Mouse (Mus musculus) neural tube, embryonic 15.5 days (tissue): Measurements from ENCODE around the gene Selp. TPM values are rescaled to one million over a fixed set of nuclear protein-coding genes. Genes with fewer than 3 reads are reported as not detected.

Source experiments
- ATAC-seq: fragments of 200-750 bp; cut with Nextera tagmentation; 2 replicates; pipeline ENCODE4 v1.8.0; 2017; ENCODE audit warnings: mild to moderate bottlenecking, moderate TSS enrichment, moderate library complexity; ENCODE audit not compliant: low FRiP score
- H3K27ac ChIP-seq: fragments of 300-500 bp; sonication (generic); replicated peaks from 2 replicates; pipeline ENCODE4 v1.5.1; 2015; ENCODE audit warnings: mild to moderate bottlenecking, inconsistent platforms
- H3K27me3 ChIP-seq: fragments of 300-500 bp; sonication (generic); replicated peaks from 2 replicates; pipeline ENCODE4 v1.6.1; 2015; ENCODE audit warnings: inconsistent platforms
- H3K36me3 ChIP-seq: fragments of 300-500 bp; sonication (generic); 2 replicates; pipeline ENCODE4 v1.6.1; 2015; ENCODE audit warnings: inconsistent platforms
- H3K4me1 ChIP-seq: fragments of 300-500 bp; sonication (generic); 2 replicates; pipeline ENCODE4 v1.6.1; 2015; ENCODE audit warnings: inconsistent platforms
- H3K4me2 ChIP-seq: fragments of 300-500 bp; sonication (generic); 2 replicates; pipeline ENCODE4 v1.6.1; 2015; ENCODE audit warnings: inconsistent platforms, mild to moderate bottlenecking, moderate library complexity
- H3K4me3 ChIP-seq: fragments of 300-500 bp; sonication (generic); replicated peaks from 2 replicates; pipeline ENCODE4 v1.5.1; 2015; ENCODE audit warnings: mild to moderate bottlenecking, inconsistent platforms
- H3K9ac ChIP-seq: fragments of 300-500 bp; sonication (generic); replicated peaks from 2 replicates; pipeline ENCODE4 v1.6.1; 2015; ENCODE audit warnings: mild to moderate bottlenecking, inconsistent platforms
- H3K9me3 ChIP-seq: fragments of 300-500 bp; sonication (generic); replicated peaks from 2 replicates; pipeline ENCODE4 v1.6.1; 2016; ENCODE audit warnings: inconsistent platforms
- WGBS: fragments of 180-500 bp; shearing (Covaris S2); methylation state at CpG from one replicate; pipeline ENCODE4 v1.1.7; 2015; ENCODE audit warnings: mixed read lengths; 5-methylcytosine and 5-hydroxymethylcytosine counted together
- polyA plus RNA-seq: library from polyadenylated mRNA; unstranded; fragments of >200 nt; fragmentation: Nextera tagmentation; extraction: Ambion mirVana; gene quantifications from 2 replicates; pipeline ENCODE4 v1.2.1, GENCODE M21; 2015

The Selp gene
- polyA plus RNA-seq, 1 experiment from 2014 or later: not detected

DNA sequence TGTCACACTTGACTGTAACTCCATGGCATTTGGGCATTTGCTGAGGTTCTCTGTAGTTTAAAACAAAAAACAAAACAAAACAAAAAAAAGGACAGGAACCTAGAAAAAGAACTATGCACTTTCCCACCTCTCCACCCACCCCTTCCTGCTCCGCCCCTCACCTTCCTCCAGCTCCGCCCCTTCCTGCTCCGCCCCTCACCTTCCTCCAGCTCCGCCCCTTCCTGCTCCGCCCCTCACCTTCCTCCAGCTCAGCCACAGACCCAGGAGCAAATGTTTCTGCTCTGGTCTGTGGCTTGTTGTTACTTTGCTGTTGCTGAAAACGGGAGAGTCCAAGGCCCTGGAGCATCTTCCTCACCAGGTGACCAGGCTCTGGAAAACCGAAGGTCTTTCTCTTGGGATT is 34.0 kb downstream of the Selp start:
- 95% methylated on average over 7 of the region's 7 CpGs for WGBS
- Histone ChIP-seq H3K27ac (no peak overlapping the region), H3K4me1 (no peaks in the 10 kb centered on the region), H3K27me3 (no peaks in the 10 kb centered on the region), H3K9ac (no peak overlapping the region), H3K9me3 (no peaks in the 10 kb centered on the region), H3K4me3 (no peak overlapping the region), H3K36me3 (no peaks in the 10 kb centered on the region), H3K4me2 (no peak overlapping the region)
- ATAC-seq: no peak

DNA sequence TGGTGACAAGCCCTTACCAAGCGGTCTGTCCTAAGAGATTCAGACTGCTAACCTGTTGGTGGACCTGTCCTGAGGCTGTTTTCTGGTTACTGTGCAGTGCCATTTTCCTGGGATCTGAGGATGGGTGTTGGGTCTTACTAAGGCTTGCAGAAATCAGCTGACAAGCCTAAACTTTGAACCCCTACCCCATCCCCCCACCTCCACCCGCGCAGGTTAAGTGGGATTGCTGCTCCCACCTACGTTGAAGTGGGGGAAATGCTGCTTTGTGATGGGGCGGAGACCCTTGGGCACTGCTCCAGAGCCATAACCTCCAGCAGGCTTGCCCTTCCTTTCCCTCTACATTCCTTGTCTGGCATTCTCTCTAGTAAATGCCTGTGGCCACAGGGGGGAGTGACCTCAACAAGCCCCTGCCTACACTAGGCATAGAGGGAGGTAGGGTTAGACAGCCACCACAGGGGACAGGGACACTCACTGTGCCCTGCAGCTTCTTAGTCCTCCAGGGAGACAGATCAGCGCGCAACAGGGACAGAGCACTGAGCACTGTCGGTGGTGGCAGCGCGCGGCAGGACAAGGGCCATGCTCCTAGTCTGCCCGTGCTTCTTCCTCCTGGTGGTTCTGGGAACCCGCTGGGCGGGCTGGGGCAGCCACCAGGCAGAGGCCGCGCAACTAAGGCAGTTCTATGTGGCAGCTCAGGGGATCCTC is 36.5 kb downstream of the Selp start, which contains the start of gene F5:
TSS of gene F5 (plus strand) at position 452 of the 702 bp plus-strand sequence.
- H3K4me2 ChIP-seq: peak within 1 kb of the TSS; percentile 30; the same call in 1 of the 2 replicates
- 9% methylated on average over 16 of the region's 16 CpGs for whole genome bisulfite sequencing

DNA sequence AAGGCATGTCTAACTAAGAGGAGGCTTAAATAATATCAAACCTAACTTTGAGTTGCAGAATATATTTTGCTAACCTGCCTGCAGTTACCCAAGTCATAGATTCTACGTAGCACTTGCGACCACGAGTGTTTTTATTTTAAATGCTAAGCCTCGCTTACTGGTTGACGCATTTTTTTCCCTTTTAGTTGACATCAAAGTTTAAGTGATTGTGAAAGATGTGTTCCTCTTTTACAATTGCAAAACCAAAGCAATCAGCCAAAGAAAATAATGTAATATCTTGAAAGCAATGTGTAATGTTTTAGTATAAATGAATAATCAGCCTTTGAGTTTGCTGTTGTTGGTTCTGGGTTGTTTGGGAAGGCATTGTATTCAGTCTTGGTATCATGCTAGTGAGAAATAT is 37.8 kb downstream of the Selp start:
- no peak overlapping the region for H3K4me2 ChIP-seq
- H3K4me3 ChIP-seq: no peak overlapping the region
- no peak overlapping the region for H3K9ac ChIP-seq
- ATAC-seq: no peak
- H3K27me3 ChIP-seq: no peaks in the 10 kb centered on the region
- no peaks in the 10 kb centered on the region for H3K4me1 ChIP-seq
- no peaks in the 10 kb centered on the region for H3K9me3 ChIP-seq
- 93% methylated on average over 5 of the region's 5 CpGs for WGBS
- no peaks in the 10 kb centered on the region for H3K36me3 ChIP-seq
- H3K27ac ChIP-seq: no peak overlapping the region

More for the DNA sequence above, 36.5 kb downstream of the Selp start, which contains the start of gene F5:
- no peak within 1 kb of the TSS for H3K27ac ChIP-seq
- H3K9ac ChIP-seq: no peak within 1 kb of the TSS; the same call in 1 of the 2 replicates
- no peaks in the 10 kb centered on the region for H3K4me1 ChIP-seq
- no peaks in the 10 kb centered on the region for H3K27me3 ChIP-seq
- no peaks in the 10 kb centered on the region for H3K9me3 ChIP-seq
- no peaks in the 10 kb centered on the region for H3K36me3 ChIP-seq
- no peak within 1 kb of the TSS for H3K4me3 ChIP-seq
- no peak for ATAC-seq

DNA sequence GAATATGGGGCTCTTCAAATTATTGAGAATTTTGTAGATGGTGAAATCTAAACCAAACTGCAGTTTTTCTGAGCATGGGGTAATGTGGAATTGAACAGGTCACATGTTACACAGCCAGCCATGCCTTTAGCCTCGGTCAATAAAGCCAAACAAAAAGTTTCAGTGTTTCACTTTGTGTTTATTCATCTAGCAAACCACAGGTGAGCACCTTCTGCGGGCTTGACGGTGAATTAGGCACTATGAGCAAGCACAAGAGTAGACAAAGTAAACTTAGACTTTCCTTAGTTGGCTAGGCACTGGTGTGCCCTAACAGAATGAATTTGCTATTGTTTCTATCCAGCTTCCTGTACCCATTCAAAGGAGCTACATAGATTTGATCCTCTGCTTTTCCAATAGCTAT is 39.9 kb downstream of the Selp start:
- Histone ChIP-seq H3K9ac (no peak overlapping the region), H3K4me3 (no peak overlapping the region), H3K36me3 (no peaks in the 10 kb centered on the region), H3K27me3 (no peaks in the 10 kb centered on the region), H3K4me1 (no peaks in the 10 kb centered on the region), H3K9me3 (no peaks in the 10 kb centered on the region), H3K27ac (no peak overlapping the region), H3K4me2 (no peak overlapping the region)
- ATAC-seq: no peak
- 79% methylated on average over 3 of the region's 3 CpGs for WGBS

DNA sequence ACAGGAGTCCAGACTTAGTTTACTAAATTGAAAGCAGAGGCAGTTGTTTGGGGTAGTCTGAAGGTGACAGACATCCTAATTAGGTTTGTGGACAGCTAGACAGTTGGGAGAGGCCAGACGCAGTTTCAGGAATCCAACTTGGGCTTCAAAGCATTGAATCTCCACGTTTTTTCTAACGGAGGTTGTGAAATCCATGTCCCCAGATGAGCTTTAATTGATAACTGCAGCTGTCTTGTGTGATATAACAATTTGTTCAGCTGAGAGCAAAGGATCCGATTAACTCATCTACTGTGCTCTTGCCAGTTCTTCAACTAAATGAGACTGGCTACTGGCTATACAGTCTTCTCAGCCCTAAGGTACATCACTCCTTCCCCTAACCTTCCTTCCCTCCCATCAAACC is 43.5 kb downstream of the Selp start:
- no peak overlapping the region for H3K27ac ChIP-seq
- H3K4me1 ChIP-seq: no peaks in the 10 kb centered on the region
- no peak for ATAC-seq

DNA sequence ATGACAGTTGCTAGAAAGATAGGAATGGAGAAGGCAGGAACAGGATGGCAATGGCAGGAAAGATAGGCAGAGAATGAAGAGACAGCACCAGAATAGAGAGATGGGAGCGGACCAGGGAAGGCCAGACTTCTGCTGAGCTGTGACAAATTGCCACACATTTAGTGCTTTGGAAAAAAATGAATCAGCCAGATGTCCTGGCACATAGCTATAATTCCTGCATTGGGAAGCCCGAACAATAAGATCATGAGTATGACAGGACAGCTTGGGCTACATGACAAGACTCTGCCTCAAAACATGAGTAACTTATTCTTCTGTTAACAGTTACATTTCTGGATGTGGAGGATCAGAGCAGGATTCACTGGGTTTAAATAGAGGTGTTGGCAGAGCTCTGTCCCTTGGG is 44.7 kb downstream of the Selp start:
- Histone ChIP-seq H3K4me1 (no peaks in the 10 kb centered on the region), H3K36me3 (no peaks in the 10 kb centered on the region), H3K9me3 (no peaks in the 10 kb centered on the region), H3K4me3 (no peak overlapping the region), H3K4me2 (no peak overlapping the region), H3K27me3 (no peaks in the 10 kb centered on the region), H3K27ac (no peak overlapping the region), H3K9ac (no peak overlapping the region)
- WGBS: 86% methylated on average over 2 of the region's 2 CpGs
- no peak for ATAC-seq

More for the DNA sequence above, 43.5 kb downstream of the Selp start:
- WGBS: 80% methylated on average over 4 of the region's 4 CpGs
- no peaks in the 10 kb centered on the region for H3K27me3 ChIP-seq
- H3K36me3 ChIP-seq: no peaks in the 10 kb centered on the region
- H3K9me3 ChIP-seq: no peaks in the 10 kb centered on the region
- no peak overlapping the region for H3K4me3 ChIP-seq
- H3K9ac ChIP-seq: no peak overlapping the region
- no peak overlapping the region for H3K4me2 ChIP-seq

DNA sequence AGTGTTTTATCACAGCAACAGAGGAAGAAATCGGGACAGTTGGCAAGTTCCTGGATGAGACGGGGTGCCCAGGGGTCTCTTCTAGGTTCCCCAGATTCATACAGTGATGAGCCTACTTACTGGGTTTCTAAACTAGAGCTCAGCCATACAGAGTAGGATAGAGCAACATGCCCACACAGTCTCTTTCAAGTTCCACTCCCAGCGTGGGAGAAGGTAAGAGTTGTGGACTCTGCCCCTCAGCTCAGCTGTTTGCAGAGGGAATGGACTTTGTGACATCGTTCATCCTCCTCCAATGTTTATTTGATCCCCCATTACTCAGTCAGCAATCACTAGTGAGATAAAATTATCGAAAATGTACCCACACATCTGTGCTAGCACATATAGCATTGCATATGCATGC is 47.7 kb downstream of the Selp start:
- Histone ChIP-seq H3K4me3 (no peak overlapping the region), H3K4me2 (no peak overlapping the region), H3K27me3 (no peaks in the 10 kb centered on the region), H3K36me3 (no peaks in the 10 kb centered on the region), H3K4me1 (no peaks in the 10 kb centered on the region), H3K9me3 (no peaks in the 10 kb centered on the region), H3K27ac (no peak overlapping the region), H3K9ac (no peak overlapping the region)
- WGBS: 88% methylated on average over 5 of the region's 5 CpGs
- ATAC-seq: no peak

DNA sequence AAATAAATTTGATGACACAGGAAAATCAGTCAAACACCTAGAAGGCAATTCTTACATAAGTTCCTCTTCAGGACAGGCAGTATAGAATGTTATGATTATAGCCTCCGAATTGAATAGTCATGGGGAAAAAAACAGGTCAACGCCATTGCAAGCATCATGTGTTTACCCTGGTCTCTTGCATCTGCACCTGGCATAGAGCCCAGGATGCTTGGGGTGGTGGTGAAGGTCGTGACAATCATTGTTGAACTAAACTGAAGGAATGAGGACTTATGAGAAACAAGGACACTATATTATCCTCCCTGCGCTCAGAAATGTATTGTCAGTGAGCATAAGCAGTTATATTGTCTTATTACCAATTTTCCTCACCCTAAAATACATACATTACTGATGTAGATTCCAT is 53.8 kb downstream of the Selp start:
- Histone ChIP-seq H3K27me3 (no peaks in the 10 kb centered on the region), H3K9ac (no peak overlapping the region), H3K4me2 (no peak overlapping the region), H3K4me1 (no peaks in the 10 kb centered on the region), H3K9me3 (no peaks in the 10 kb centered on the region), H3K27ac (no peak overlapping the region), H3K4me3 (no peak overlapping the region), H3K36me3 (no peaks in the 10 kb centered on the region)
- no peak for ATAC-seq
- WGBS: 83% methylated on average over 4 of the region's 4 CpGs

DNA sequence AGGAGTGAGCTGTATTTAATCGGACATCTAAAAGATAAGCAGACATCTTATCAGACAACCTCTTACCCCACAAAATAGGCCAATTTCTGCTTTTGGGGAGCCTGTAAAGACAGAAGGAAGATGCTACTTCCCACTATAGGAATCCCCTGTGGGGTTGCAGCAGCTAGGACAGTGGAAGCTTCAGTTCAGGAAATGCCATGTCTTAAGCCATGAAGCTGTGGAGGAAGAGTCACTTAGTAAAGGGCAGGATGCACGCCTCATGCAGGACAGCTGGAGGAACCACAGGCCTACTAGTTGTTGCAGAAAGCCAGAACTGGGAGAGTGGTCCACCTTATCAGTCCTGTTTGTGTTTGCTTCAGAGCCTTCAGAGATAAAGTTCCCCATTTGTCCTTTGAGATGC is 55.4 kb downstream of the Selp start:
- no peak for ATAC-seq
- no peak overlapping the region for H3K4me2 ChIP-seq
- H3K9ac ChIP-seq: no peak overlapping the region
- H3K27ac ChIP-seq: no peak overlapping the region
- 88% methylated on average over 2 of the region's 2 CpGs for WGBS
- H3K36me3 ChIP-seq: no peaks in the 10 kb centered on the region
- H3K4me3 ChIP-seq: no peak overlapping the region
- no peaks in the 10 kb centered on the region for H3K9me3 ChIP-seq
- H3K27me3 ChIP-seq: no peaks in the 10 kb centered on the region
- H3K4me1 ChIP-seq: no peaks in the 10 kb centered on the region

DNA sequence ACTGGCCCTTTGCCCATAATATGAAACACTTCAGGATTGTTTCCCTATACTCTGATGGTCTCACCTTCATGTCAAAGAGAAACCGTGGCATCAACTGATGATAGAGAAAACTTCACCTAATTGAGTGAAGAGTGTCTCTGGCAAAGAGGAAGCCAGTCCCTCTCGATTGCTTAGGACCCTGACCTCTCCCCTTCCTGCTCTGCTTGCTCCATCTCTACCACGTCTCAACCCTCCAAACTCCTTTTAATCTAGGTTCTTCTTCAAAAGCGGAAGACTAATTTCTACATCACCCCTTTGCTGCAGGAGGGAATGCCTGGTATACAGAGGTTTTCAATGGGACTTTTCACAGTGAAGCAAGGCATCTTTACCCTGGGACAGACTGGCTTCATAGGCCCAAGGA is 58.1 kb downstream of the Selp start:
- H3K27ac ChIP-seq: no peak overlapping the region
- H3K9me3 ChIP-seq: no peaks in the 10 kb centered on the region
- no peaks in the 10 kb centered on the region for H3K36me3 ChIP-seq
- ATAC-seq: no peak
- no peaks in the 10 kb centered on the region for H3K4me1 ChIP-seq
- H3K27me3 ChIP-seq: no peaks in the 10 kb centered on the region
- 84% methylated on average over 4 of the region's 4 CpGs for WGBS
- no peak overlapping the region for H3K9ac ChIP-seq
- H3K4me3 ChIP-seq: no peak overlapping the region
- no peak overlapping the region for H3K4me2 ChIP-seq

DNA sequence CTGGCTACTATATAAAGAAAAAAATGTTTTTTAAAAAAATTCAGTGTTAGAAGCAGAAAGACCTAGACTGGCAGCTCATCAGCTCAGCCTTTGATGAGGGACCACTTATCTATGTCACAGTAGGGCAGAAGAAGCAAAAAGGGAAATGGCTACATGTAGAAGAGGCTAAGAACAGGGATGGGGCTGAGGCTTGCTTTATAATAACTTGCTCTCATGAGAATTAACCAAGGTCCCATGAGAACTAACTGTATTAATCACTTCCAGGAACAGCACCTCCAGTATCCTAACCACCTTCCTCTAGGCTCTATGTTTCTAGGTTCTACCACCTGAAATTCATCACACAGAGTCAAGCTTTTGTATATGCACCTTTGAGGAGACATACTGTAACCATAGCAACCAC is 61.8 kb downstream of the Selp start:
- ATAC-seq: no peak
- Histone ChIP-seq H3K4me1 (no peaks in the 10 kb centered on the region), H3K4me2 (no peak overlapping the region), H3K27ac (no peak overlapping the region), H3K4me3 (no peak overlapping the region), H3K36me3 (no peaks in the 10 kb centered on the region), H3K27me3 (no peaks in the 10 kb centered on the region), H3K9ac (no peak overlapping the region), H3K9me3 (no peaks in the 10 kb centered on the region)

DNA sequence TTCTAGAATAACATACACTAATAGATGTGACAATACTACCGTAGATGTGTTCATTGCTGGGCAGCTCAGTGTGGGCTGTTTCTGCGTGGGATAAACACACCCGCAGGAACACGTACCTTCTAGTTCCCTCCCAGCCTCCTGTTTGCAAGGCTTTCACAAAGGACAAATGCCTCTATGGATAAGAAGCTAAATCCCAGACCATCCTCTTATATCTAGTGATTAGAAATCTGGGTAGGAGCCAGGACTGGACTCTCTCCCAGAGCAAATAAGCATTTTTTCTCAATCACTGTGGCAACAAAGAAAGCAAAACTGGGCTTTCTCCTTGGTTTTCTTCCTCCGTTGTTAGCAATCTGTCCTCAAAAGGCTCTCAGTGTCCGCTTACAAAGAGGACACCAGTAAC is 63.4 kb downstream of the Selp start:
- H3K27me3 ChIP-seq: no peaks in the 10 kb centered on the region
- H3K27ac ChIP-seq: no peak overlapping the region
- H3K9me3 ChIP-seq: no peaks in the 10 kb centered on the region
- H3K4me1 ChIP-seq: no peaks in the 10 kb centered on the region
- ATAC-seq: no peak
- H3K9ac ChIP-seq: no peak overlapping the region
- no peak overlapping the region for H3K4me3 ChIP-seq
- no peak overlapping the region for H3K4me2 ChIP-seq
- no peaks in the 10 kb centered on the region for H3K36me3 ChIP-seq
- WGBS: 63% methylated on average over 6 of the region's 6 CpGs
